Mouse (Mus musculus): ENCODE results near the gene Plekha1. TPM values are rescaled to one million over a fixed set of nuclear protein-coding genes. Genes with fewer than 3 reads are reported as not detected.

Plekha1 gene
- polyA plus RNA-seq, 1 experiment from 2014 or later, result 55.5 TPM

- Histone ChIP-seq H3K9ac (replicated peaks) (no peak overlapping the region), H3K27ac (no peak overlapping the region), H3K4me3 (replicated peaks) (no peak overlapping the region), H3K9me3 (no peaks in the 10 kb centered on the region), H3K27me3 (peaks cover 17% of the 10 kb centered on the region), H3K4me1 (replicated peaks) (peaks cover 37% of the 10 kb centered on the region), H3K4me2 (replicated peaks) (no peak overlapping the region), H3K36me3 (no peaks in the 10 kb centered on the region)
- ATAC-seq, result no peak
- 45% methylated on average over 1 of the region's 1 CpGs for WGBS
Observed at GRCm38 (mm10) chr7:130862501-130862900, 3.1 kb upstream of the Plekha1 start.

DNA sequence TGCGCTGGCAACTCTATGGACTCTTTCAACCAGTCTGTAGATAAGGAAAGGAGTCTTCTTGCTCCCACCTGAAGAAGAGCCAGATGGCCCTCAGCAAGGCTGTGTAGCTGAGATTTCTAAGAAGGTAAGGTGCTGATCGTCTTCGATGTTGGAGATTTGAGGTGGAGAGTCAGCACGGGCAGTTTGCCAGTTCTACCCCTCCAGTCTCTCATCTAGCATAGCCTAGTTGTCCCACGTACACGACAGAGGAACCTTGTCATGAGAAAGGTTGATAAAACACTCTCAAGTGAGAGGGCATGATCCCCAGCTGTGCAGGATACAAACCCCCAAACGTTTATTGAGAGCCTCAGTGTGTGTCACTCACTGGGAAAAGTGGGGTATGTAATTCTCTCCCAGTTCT lies 845 bp upstream of the Plekha1 start:
- Histone ChIP-seq H3K4me1 (replicated peaks) (peaks cover 35% of the 10 kb centered on the region), H3K4me2 (replicated peaks) (no peak overlapping the region), H3K9ac (replicated peaks) (no peak overlapping the region), H3K4me3 (replicated peaks) (no peak overlapping the region), H3K36me3 (no peaks in the 10 kb centered on the region), H3K9me3 (no peaks in the 10 kb centered on the region), H3K27me3 (peaks cover 13% of the 10 kb centered on the region), H3K27ac (no peak overlapping the region)
- 81% methylated on average over 7 of the region's 7 CpGs for WGBS
- ATAC-seq, result no peak

DNA sequence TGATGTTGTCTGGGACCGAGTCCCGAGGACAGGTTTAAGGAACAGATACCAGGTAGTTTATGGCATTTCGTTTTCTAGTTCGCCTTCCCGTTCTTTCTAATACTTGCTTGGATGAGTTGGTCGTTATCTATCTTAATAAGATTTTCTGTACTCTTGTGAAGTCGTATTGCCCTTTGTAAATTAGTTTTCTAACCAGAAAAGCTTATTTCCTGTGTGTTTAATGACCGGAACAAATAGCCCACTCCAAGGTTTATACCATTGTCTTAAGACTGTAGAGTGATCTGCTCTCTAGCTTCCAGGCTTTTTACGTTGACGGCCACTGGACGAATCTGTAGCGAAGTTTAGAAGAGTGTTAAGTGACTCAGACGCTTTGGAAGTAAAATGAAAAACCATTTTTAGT lies 1.1 kb downstream of the Plekha1 start:
- no peak for ATAC-seq
- Histone ChIP-seq H3K4me1 (replicated peaks) (peaks cover 16% of the 10 kb centered on the region), H3K9ac (replicated peaks) (peak overlapping the region; percentile 84), H3K27me3 (peaks cover 13% of the 10 kb centered on the region), H3K27ac (peak overlapping the region; percentile 82), H3K9me3 (no peaks in the 10 kb centered on the region), H3K4me2 (replicated peaks) (peak overlapping the region; percentile 75), H3K36me3 (no peaks in the 10 kb centered on the region), H3K4me3 (replicated peaks) (peak overlapping the region; percentile 78)
- WGBS, result 1% methylated on average over 13 of the region's 13 CpGs

DNA sequence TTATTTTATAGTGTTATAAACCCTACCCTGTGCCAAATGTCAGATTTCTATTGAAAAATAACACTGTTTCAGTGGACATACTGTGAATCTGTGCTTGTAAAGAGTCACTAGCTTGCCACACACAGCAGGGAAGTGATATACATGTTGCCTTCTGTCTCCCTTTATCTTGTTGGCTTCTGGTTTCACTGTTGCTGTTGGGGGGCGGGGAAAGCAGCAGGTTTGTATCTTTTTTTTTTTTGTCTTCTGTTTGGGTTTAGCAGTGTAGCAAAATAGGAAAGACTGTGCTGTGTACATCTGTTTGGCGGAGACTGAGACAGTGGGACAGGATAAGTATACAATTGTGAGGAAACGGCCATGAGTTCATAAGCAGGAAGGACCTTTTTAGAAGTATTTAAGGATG lies 1.7 kb downstream of the Plekha1 start:
- WGBS, result 58% methylated on average over 3 of the region's 3 CpGs
- no peak for ATAC-seq
- no peak overlapping the region; the same call in 1 of the 2 replicates for H3K4me3 ChIP-seq (replicated peaks)
- peaks cover 11% of the 10 kb centered on the region for H3K4me1 ChIP-seq (replicated peaks)
- no peak overlapping the region for H3K27ac ChIP-seq
- H3K27me3 ChIP-seq, result peaks cover 13% of the 10 kb centered on the region
- no peaks in the 10 kb centered on the region for H3K36me3 ChIP-seq
- H3K4me2 ChIP-seq (replicated peaks), result peak overlapping the region; percentile 39
- H3K9me3 ChIP-seq, result no peaks in the 10 kb centered on the region
- no peak overlapping the region for H3K9ac ChIP-seq (replicated peaks)

DNA sequence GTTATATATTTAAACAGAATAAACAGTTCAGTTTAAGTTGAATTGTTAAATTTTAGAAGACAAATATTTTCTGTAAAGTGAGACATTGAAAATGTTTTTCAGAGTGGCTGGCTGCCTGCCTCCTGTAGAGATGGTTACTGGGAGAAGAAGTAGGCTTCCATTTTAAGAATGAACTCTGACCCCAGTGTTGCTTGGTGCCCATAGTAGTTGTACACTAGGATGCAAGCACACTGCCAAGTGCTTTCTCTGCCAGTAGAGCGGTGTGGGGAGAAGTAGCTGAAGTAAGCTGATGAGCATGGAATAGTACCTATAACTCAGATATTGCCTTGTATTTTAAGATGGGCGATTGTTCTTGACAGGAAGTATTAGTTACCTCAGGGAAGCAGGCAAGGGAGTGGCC lies 18.6 kb downstream of the Plekha1 start:
- WGBS, result 94% methylated on average over 2 of the region's 2 CpGs
- Histone ChIP-seq H3K4me3 (replicated peaks) (no peak overlapping the region), H3K4me2 (replicated peaks) (no peak overlapping the region), H3K9ac (replicated peaks) (no peak overlapping the region), H3K27ac (no peak overlapping the region), H3K36me3 (peaks cover 28% of the 10 kb centered on the region), H3K27me3 (no peaks in the 10 kb centered on the region), H3K9me3 (no peaks in the 10 kb centered on the region), H3K4me1 (replicated peaks) (peaks cover 8% of the 10 kb centered on the region)
- ATAC-seq, result no peak

DNA sequence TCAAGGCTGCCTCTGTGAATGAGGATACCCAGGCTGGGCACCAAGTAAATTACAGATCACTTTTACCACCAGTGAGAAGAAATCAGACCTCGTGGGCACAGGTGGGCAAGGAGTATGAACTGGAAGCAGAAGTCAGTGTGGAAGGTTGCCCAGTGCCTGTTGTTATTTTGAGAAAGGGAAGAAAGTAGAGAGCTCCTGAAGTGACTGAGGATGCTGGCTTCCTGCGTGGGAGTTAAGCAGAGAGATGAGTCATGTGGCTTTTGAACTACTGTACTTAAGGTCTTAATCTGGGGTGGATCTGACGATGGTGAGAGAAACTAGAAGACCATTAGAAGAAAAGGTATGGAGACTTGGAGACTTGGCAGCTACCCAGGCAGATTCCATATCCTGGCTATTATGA lies 20.7 kb downstream of the Plekha1 start:
- no peak overlapping the region for H3K9ac ChIP-seq (replicated peaks)
- ATAC-seq, result no peak
- H3K9me3 ChIP-seq, result no peaks in the 10 kb centered on the region
- no peak overlapping the region for H3K27ac ChIP-seq
- peaks cover 8% of the 10 kb centered on the region for H3K4me1 ChIP-seq (replicated peaks)
- no peak overlapping the region for H3K4me3 ChIP-seq (replicated peaks)
- H3K36me3 ChIP-seq, result peaks cover 23% of the 10 kb centered on the region
- 82% methylated on average over 3 of the region's 3 CpGs for WGBS
- no peak overlapping the region for H3K4me2 ChIP-seq (replicated peaks)
- H3K27me3 ChIP-seq, result no peaks in the 10 kb centered on the region

- Histone ChIP-seq H3K4me2 (replicated peaks) (no peak overlapping the region), H3K27me3 (no peaks in the 10 kb centered on the region), H3K4me3 (replicated peaks) (no peak overlapping the region), H3K36me3 (peaks cover 29% of the 10 kb centered on the region), H3K4me1 (replicated peaks) (peaks cover 8% of the 10 kb centered on the region), H3K27ac (peak overlapping the region; percentile 22; the same call in 1 of the 2 replicates), H3K9ac (replicated peaks) (no peak overlapping the region), H3K9me3 (no peaks in the 10 kb centered on the region)
- 8% methylated on average over 3 of the region's 3 CpGs for WGBS
- no peak for ATAC-seq
Observed at GRCm38 (mm10) chr7:130887946-130888345, 22.4 kb downstream of the Plekha1 start.

- Histone ChIP-seq H3K4me3 (replicated peaks) (no peak overlapping the region), H3K4me2 (replicated peaks) (no peak overlapping the region), H3K4me1 (replicated peaks) (peaks cover 8% of the 10 kb centered on the region), H3K9ac (replicated peaks) (no peak overlapping the region), H3K27ac (no peak overlapping the region), H3K27me3 (no peaks in the 10 kb centered on the region), H3K36me3 (peaks cover 18% of the 10 kb centered on the region), H3K9me3 (no peaks in the 10 kb centered on the region)
- ATAC-seq, result no peak
- 55% methylated on average over 2 of the region's 2 CpGs for WGBS
Observed at GRCm38 (mm10) chr7:130890871-130891270, 25.3 kb downstream of the Plekha1 start.

GRCm38 (mm10) chr7:130892973-130893372 lies 27.4 kb downstream of the Plekha1 start:
- no peak overlapping the region for H3K27ac ChIP-seq
- no peaks in the 10 kb centered on the region for H3K9me3 ChIP-seq
- ATAC-seq, result no peak
- 86% methylated on average over 6 of the region's 6 CpGs for WGBS
- no peak overlapping the region for H3K4me3 ChIP-seq (replicated peaks)
- H3K4me2 ChIP-seq (replicated peaks), result no peak overlapping the region
- H3K36me3 ChIP-seq, result peaks cover 22% of the 10 kb centered on the region
- H3K9ac ChIP-seq (replicated peaks), result no peak overlapping the region
- no peaks in the 10 kb centered on the region for H3K27me3 ChIP-seq
- peaks cover 3% of the 10 kb centered on the region for H3K4me1 ChIP-seq (replicated peaks)

GRCm38 (mm10) chr7:130894931-130895617 lies 29.5 kb downstream of the Plekha1 start:
- WGBS, result 65% methylated on average over 9 of the region's 9 CpGs
- no peak overlapping the region for H3K9ac ChIP-seq (replicated peaks)
- H3K4me2 ChIP-seq (replicated peaks), result no peak overlapping the region
- peaks cover 18% of the 10 kb centered on the region for H3K36me3 ChIP-seq
- H3K4me3 ChIP-seq (replicated peaks), result no peak overlapping the region
- no peak overlapping the region for H3K27ac ChIP-seq
- no peak for ATAC-seq
- H3K4me1 ChIP-seq (replicated peaks), result no peaks in the 10 kb centered on the region
- no peaks in the 10 kb centered on the region for H3K9me3 ChIP-seq
- no peaks in the 10 kb centered on the region for H3K27me3 ChIP-seq

DNA sequence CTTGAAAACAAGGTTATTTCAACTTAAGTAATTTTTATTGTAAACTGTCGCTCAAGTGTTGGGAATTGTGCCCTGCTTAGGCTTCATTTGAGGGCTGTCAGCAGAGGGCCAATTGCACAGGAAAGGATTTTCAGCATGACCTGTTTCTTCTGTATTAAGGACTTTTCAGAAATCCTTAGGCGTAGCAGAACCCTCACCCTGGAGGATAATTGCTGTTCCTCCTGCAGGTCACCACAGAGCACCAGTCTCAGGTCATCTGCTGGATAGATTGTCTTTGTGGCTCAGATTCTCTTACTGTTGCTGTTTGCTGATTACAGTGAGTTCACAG lies 30.0 kb downstream of the Plekha1 start:
- Histone ChIP-seq H3K4me1 (replicated peaks) (no peaks in the 10 kb centered on the region), H3K4me2 (replicated peaks) (no peak overlapping the region), H3K36me3 (peaks cover 20% of the 10 kb centered on the region), H3K9ac (replicated peaks) (no peak overlapping the region), H3K4me3 (replicated peaks) (no peak overlapping the region), H3K27me3 (no peaks in the 10 kb centered on the region), H3K9me3 (no peaks in the 10 kb centered on the region), H3K27ac (no peak overlapping the region)
- no peak for ATAC-seq
- 55% methylated on average over 2 of the region's 2 CpGs for whole genome bisulfite sequencing

DNA sequence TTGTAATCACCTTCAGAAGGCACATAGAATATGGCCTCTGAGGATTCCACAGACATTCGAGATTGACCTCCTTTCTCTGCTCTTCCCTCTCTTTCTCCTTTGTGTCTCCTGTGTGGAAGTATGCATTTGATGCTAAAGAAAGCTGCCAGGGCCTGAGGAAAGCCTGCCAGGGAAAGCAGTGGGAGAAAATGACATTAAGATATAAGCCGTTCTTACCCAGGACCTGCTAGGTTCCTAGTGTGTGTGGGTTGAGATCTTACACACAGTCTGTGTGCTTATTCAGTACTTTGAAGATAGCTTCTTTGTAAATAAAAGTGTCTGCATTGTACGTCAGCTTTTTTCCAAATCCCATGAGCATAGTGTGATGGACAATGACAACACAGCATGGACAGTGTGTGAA lies 30.5 kb downstream of the Plekha1 start:
- no peak overlapping the region for H3K4me2 ChIP-seq (replicated peaks)
- no peak overlapping the region for H3K4me3 ChIP-seq (replicated peaks)
- no peaks in the 10 kb centered on the region for H3K9me3 ChIP-seq
- no peak overlapping the region for H3K27ac ChIP-seq
- no peak overlapping the region for H3K9ac ChIP-seq (replicated peaks)
- no peaks in the 10 kb centered on the region for H3K27me3 ChIP-seq
- H3K4me1 ChIP-seq (replicated peaks), result no peaks in the 10 kb centered on the region
- no peak for ATAC-seq
- peaks cover 24% of the 10 kb centered on the region for H3K36me3 ChIP-seq
- 64% methylated on average over 3 of the region's 3 CpGs for whole genome bisulfite sequencing

GRCm38 (mm10) chr7:130897201-130897600 lies 31.6 kb downstream of the Plekha1 start:
- H3K27me3 ChIP-seq, result no peaks in the 10 kb centered on the region
- no peaks in the 10 kb centered on the region for H3K9me3 ChIP-seq
- 94% methylated on average over 10 of the region's 10 CpGs for WGBS
- H3K9ac ChIP-seq (replicated peaks), result no peak overlapping the region
- H3K4me1 ChIP-seq (replicated peaks), result no peaks in the 10 kb centered on the region
- H3K27ac ChIP-seq, result no peak overlapping the region
- peaks cover 24% of the 10 kb centered on the region for H3K36me3 ChIP-seq
- no peak for ATAC-seq
- H3K4me3 ChIP-seq (replicated peaks), result no peak overlapping the region
- H3K4me2 ChIP-seq (replicated peaks), result no peak overlapping the region
